Comparison of ENCODE assay signal across 27 mouse cellular contexts in the genomic region with DNA sequence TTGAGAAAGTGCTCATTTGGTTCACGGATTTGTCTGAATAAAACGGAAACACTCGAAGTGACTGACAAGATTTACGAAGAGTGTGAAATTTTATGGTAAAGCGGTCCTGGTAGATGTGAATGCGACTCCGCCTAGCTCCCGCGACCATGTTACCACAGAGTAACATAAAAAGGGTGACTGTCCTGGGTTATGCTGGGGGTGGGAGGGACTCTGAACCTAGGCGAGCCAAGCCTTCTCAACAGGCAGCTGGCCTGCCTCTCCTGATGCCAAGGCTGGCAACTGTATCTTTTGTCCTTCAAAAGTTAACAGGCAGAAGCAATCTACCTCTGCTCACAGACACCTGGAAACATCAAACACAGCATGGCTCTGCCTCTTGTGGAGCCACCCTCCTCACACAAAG. TPM values are rescaled to one million over a fixed set of nuclear protein-coding genes. Genes with fewer than 3 reads are reported as not detected.
DNase-seq lines count a peak whose midpoint lies in the region; ATAC-seq and TF ChIP-seq lines count a peak whose summit lies in the region.
"Had no signal": no experiment of that assay in that cellular context is flagged by ENCODE, and none has a peak within 500 bp of the region (broad histone marks: within the 10 kb centered on the region; RNA-seq: fewer than 3 reads in every experiment).

No protein-coding gene starts in this region.

- ATAC-seq in forebrain, postnatal 0 days, result peak; percentile 37; the same call in 1 of the 2 replicates
- ATAC-seq in forebrain, embryonic 15.5 days (replicated peaks), result no peak
- no peak for ATAC-seq in liver, embryonic 12.5 days
- no peak for ATAC-seq in liver, postnatal 0 days
- no peak for ATAC-seq in limb, embryonic 14.5 days (ENCODE audit: low FRiP score, low read depth)
- ATAC-seq: intestine, postnatal 0 days; midbrain, embryonic 13.5 days; Patski had no signal

- TF ChIP-seq CTCF in forebrain, postnatal 0 days (IDR thresholded peaks at IDR 0.05; ENCODE audit: low read depth), result no peak
- TF ChIP-seq CTCF in liver, postnatal 0 days (IDR thresholded peaks at IDR 0.05; ENCODE audit: low read depth), result no peak

- H3K4me3 ChIP-seq in forebrain, postnatal 0 days (ENCODE audit: low read depth, low read length), result no peak overlapping the region
- no peak overlapping the region for H3K4me3 ChIP-seq in forebrain, embryonic 15.5 days
- no peak overlapping the region for H3K4me3 ChIP-seq in liver, embryonic 12.5 days
- no peak overlapping the region for H3K4me3 ChIP-seq in liver, postnatal 0 days (ENCODE audit: low read depth, low read length)
- no peak overlapping the region for H3K4me3 ChIP-seq in limb, embryonic 10.5 days
- no peak overlapping the region for H3K4me3 ChIP-seq in limb, embryonic 14.5 days (replicated peaks; ENCODE audit: low read length)
- H3K4me3 ChIP-seq: heart, embryonic 15.5 days; midbrain, embryonic 13.5 days; neural tube, embryonic 13.5 days; stomach, embryonic 15.5 days had no signal

- H3K36me3 ChIP-seq in forebrain, postnatal 0 days (ENCODE audit: insufficient read depth), result no peaks in the 10 kb centered on the region
- no peaks in the 10 kb centered on the region for H3K36me3 ChIP-seq in forebrain, embryonic 15.5 days
- no peaks in the 10 kb centered on the region for H3K36me3 ChIP-seq in liver, embryonic 12.5 days
- H3K36me3 ChIP-seq in liver, postnatal 0 days (replicated peaks; ENCODE audit: insufficient read depth, low read length), result no peaks in the 10 kb centered on the region
- H3K36me3 ChIP-seq in limb, embryonic 10.5 days, result no peaks in the 10 kb centered on the region
- H3K36me3 ChIP-seq in limb, embryonic 14.5 days (ENCODE audit: control insufficient read depth, insufficient read depth, low read length), result no peaks in the 10 kb centered on the region
- H3K36me3 ChIP-seq: G1E; heart, embryonic 15.5 days; midbrain, embryonic 13.5 days; neural tube, embryonic 13.5 days; stomach, embryonic 15.5 days had no signal

- no peak overlapping the region for H3K4me2 ChIP-seq in forebrain, postnatal 0 days (ENCODE audit: low read depth)
- no peak overlapping the region for H3K4me2 ChIP-seq in forebrain, embryonic 15.5 days (replicated peaks)
- H3K4me2 ChIP-seq in liver, embryonic 12.5 days, result no peak overlapping the region
- H3K4me2 ChIP-seq in liver, postnatal 0 days (ENCODE audit: low read depth, low read length), result no peak overlapping the region
- 0 out of 2 replicates have a peak overlapping the region, but pooled peaks have one; percentile 14 for H3K4me2 ChIP-seq in limb, embryonic 14.5 days (replicated peaks; ENCODE audit: low read depth, low read length, severe bottlenecking)
- H3K4me2 ChIP-seq: heart, embryonic 15.5 days; midbrain, embryonic 13.5 days; neural tube, embryonic 13.5 days; stomach, embryonic 15.5 days had no signal

- no peaks in the 10 kb centered on the region; the same call in 1 of the 2 replicates for H3K27me3 ChIP-seq in forebrain, postnatal 0 days (ENCODE audit: insufficient read depth, low read length)
- H3K27me3 ChIP-seq in forebrain, embryonic 15.5 days, result no peaks in the 10 kb centered on the region
- H3K27me3 ChIP-seq in liver, embryonic 12.5 days (replicated peaks), result peaks cover 11% of the 10 kb centered on the region; the same call in 1 of the 2 replicates
- no peaks in the 10 kb centered on the region for H3K27me3 ChIP-seq in liver, postnatal 0 days (ENCODE audit: insufficient read depth, low read length)
- H3K27me3 ChIP-seq in limb, embryonic 10.5 days (ENCODE audit: low read depth, poor library complexity, severe bottlenecking), result 0 out of 2 replicates have a peak, but pooled peaks cover 5% of the 10 kb centered on the region
- no peaks in the 10 kb centered on the region for H3K27me3 ChIP-seq in limb, embryonic 14.5 days (ENCODE audit: control insufficient read depth, insufficient read depth, low read length)
- H3K27me3 ChIP-seq: CH12.LX; heart, embryonic 15.5 days; midbrain, embryonic 13.5 days; neural tube, embryonic 13.5 days; Patski; stomach, embryonic 15.5 days had no signal

- WGBS in forebrain, postnatal 0 days, result 40% methylated on average over 10 of the region's 10 CpGs
- WGBS in forebrain, embryonic 15.5 days, result 47% methylated on average over 10 of the region's 10 CpGs
- 76% methylated on average over 10 of the region's 10 CpGs for WGBS in liver, embryonic 12.5 days (ENCODE audit: insufficient replicate concordance)
- 81% methylated on average over 10 of the region's 10 CpGs for WGBS in liver, postnatal 0 days (ENCODE audit: insufficient replicate concordance)
- 67% methylated on average over 10 of the region's 10 CpGs for WGBS in limb, embryonic 10.5 days
- WGBS in limb, embryonic 14.5 days, result 18% methylated on average over 10 of the region's 10 CpGs

- no peak overlapping the region for H3K27ac ChIP-seq in forebrain, postnatal 0 days (ENCODE audit: low read depth, low read length)
- H3K27ac ChIP-seq in forebrain, embryonic 15.5 days (replicated peaks), result no peak overlapping the region
- peak overlapping the region; percentile 88 for H3K27ac ChIP-seq in liver, embryonic 12.5 days
- H3K27ac ChIP-seq in liver, postnatal 0 days (ENCODE audit: low read depth), result no peak overlapping the region
- H3K27ac ChIP-seq in limb, embryonic 10.5 days, result peak overlapping the region; percentile 10; the same call in 1 of the 2 replicates
- H3K27ac ChIP-seq in limb, embryonic 14.5 days (replicated peaks; ENCODE audit: low read depth, low read length), result no peak overlapping the region
- H3K27ac ChIP-seq: heart, embryonic 15.5 days; midbrain, embryonic 13.5 days; neural tube, embryonic 13.5 days; stomach, embryonic 15.5 days had no signal

- no peak for TF ChIP-seq EP300 in liver, postnatal 0 days (IDR thresholded peaks at IDR 0.05; ENCODE audit: low read depth)

- no peaks in the 10 kb centered on the region for H3K9me3 ChIP-seq in forebrain, postnatal 0 days (ENCODE audit: low read length)
- H3K9me3 ChIP-seq in forebrain, embryonic 15.5 days, result no peaks in the 10 kb centered on the region
- no peaks in the 10 kb centered on the region for H3K9me3 ChIP-seq in liver, embryonic 12.5 days (replicated peaks)
- H3K9me3 ChIP-seq in liver, postnatal 0 days (ENCODE audit: low read length), result no peaks in the 10 kb centered on the region
- no peaks in the 10 kb centered on the region for H3K9me3 ChIP-seq in limb, embryonic 10.5 days (replicated peaks)
- no peaks in the 10 kb centered on the region for H3K9me3 ChIP-seq in limb, embryonic 14.5 days (ENCODE audit: control insufficient read depth, low read length)
- H3K9me3 ChIP-seq: G1E; heart, embryonic 15.5 days; midbrain, embryonic 13.5 days; neural tube, embryonic 13.5 days; stomach, embryonic 15.5 days had no signal

- H3K9ac ChIP-seq in forebrain, postnatal 0 days, result no peak overlapping the region
- H3K9ac ChIP-seq in forebrain, embryonic 15.5 days (replicated peaks), result no peak overlapping the region
- H3K9ac ChIP-seq in liver, embryonic 12.5 days, result no peak overlapping the region; the same call in 1 of the 2 replicates
- H3K9ac ChIP-seq in liver, postnatal 0 days (replicated peaks), result no peak overlapping the region
- H3K9ac ChIP-seq in limb, embryonic 14.5 days (ENCODE audit: low read depth, low read length, severe bottlenecking), result no peak overlapping the region
- H3K9ac ChIP-seq: heart, embryonic 15.5 days; midbrain, embryonic 13.5 days; neural tube, embryonic 13.5 days; stomach, embryonic 15.5 days had no signal

- no peak for TF ChIP-seq POLR2A in limb, embryonic 14.5 days (IDR thresholded peaks at IDR 0.05; ENCODE audit: borderline replicate concordance, extremely low read depth, insufficient read depth, insufficient read length)

- DNase-seq in forebrain, postnatal 0 days, result no peak
- DNase-seq in liver, postnatal 0 days, result no peak
- no peak for DNase-seq in limb, embryonic 10.5 days (ENCODE audit: low spot score)
- no peak for DNase-seq in limb, embryonic 14.5 days (ENCODE audit: low spot score)
- DNase-seq in urinary bladder, adult 18-20 months (ENCODE audit: low spot score in 2 of 2), result no peak
- DNase-seq in urinary bladder, postnatal 25 days (ENCODE audit: low spot score), result no peak
- DNase-seq: adrenal gland, postnatal 36 days; B cell, adult 2 months; cerebellum, adult 11 months; cerebellum, adult 9-11 months; heart, postnatal 36 days; kidney, postnatal 36 days; lung, adult 2 months; lung, postnatal 14 days; right cerebral cortex, adult 18-20 months; right cerebral cortex, postnatal 4 days; thymus, adult 2 months had no signal

- no peaks in the 10 kb centered on the region for H3K4me1 ChIP-seq in forebrain, postnatal 0 days (ENCODE audit: insufficient read depth)
- H3K4me1 ChIP-seq in forebrain, embryonic 15.5 days, result peaks cover 16% of the 10 kb centered on the region
- peaks cover 57% of the 10 kb centered on the region for H3K4me1 ChIP-seq in liver, embryonic 12.5 days
- H3K4me1 ChIP-seq in liver, postnatal 0 days (ENCODE audit: insufficient read depth), result peaks cover 16% of the 10 kb centered on the region; the same call in 1 of the 2 replicates
- peaks cover 25% of the 10 kb centered on the region for H3K4me1 ChIP-seq in limb, embryonic 10.5 days
- H3K4me1 ChIP-seq in limb, embryonic 14.5 days (ENCODE audit: control insufficient read depth, insufficient read depth, low read length), result peaks cover 11% of the 10 kb centered on the region

RNA-seq across cellular contexts. Expression of a gene that starts 9.8 kb away (rescaled TPM):
- total RNA-seq in forebrain, postnatal 0 days (2014; rRNA removed), result 16.5 and 16.6 TPM in 2 replicates
- 6.9 and 7.7 TPM in 2 replicates for polyA plus RNA-seq in forebrain, postnatal 0 days (2015; fragmentation: Nextera tagmentation; extraction: Ambion mirVana)
- 24.4 and 24.5 TPM in 2 replicates for polyA plus RNA-seq in forebrain, embryonic 15.5 days (2015; fragmentation: Nextera tagmentation; extraction: Ambion mirVana)
- 12.9 and 13.6 TPM in 2 replicates for polyA plus RNA-seq in liver, embryonic 12.5 days (2016; fragmentation: Nextera tagmentation; extraction: Ambion mirVana)
- polyA plus RNA-seq in liver, postnatal 0 days (2015; fragmentation: Nextera tagmentation; extraction: Ambion mirVana), result 4.5 and 5.0 TPM in 2 replicates
- polyA plus RNA-seq in limb, embryonic 10.5 days (2016; fragmentation: Nextera tagmentation; extraction: Ambion mirVana), result 53.3 and 53.6 TPM in 2 replicates
- 20.7 and 21.3 TPM in 2 replicates for polyA plus RNA-seq in limb, embryonic 14.5 days (2012; rRNA removed)
- polyA plus RNA-seq in limb, embryonic 14.5 days (2014; fragmentation: Nextera tagmentation; extraction: Ambion mirVana), result 36.0 and 49.5 TPM in 2 replicates

Comparison
In these comparisons a context has a peak if more than half of its experiments do, and no peak if none do; other contexts are left out.
1. H3K27ac ChIP-seq: peak in liver, embryonic 12.5 days (single experiment) and limb, embryonic 10.5 days (single experiment); none in forebrain, postnatal 0 days (single experiment), forebrain, embryonic 15.5 days (single experiment), liver, postnatal 0 days (single experiment) and limb, embryonic 14.5 days (single experiment).